Mouse (Mus musculus): ENCODE data around the gene Secisbp2.

DNA sequence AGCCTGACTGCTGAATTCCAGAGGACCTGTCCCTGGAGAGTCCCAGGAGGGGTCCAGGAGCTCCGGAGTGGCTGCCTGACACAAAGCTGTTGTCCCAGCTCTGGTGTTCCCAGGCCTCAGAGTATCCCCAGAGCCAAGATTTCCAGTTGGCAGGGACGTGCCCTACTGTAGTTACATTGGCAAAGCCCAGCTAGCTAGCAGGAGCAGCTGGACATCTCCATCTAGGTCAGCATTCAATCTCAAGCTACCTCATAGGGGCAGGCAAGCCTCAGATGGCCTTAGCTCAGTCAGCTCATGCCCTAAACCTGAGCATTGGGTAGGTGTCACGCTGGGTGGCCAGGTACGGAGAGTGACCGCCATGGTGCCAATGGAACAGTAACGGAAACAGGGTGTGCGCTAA, 80.0 kb downstream of the Secisbp2 start:
- TF ChIP-seq POLR2A (IDR thresholded peaks at IDR 0.05; ENCODE audit: control insufficient read depth, low read depth, low read length) = no peak
- TF ChIP-seq CTCF (IDR thresholded peaks at IDR 0.05; ENCODE audit: control insufficient read depth, insufficient read depth, insufficient replicate concordance, low read depth, low read length) = no peak
